Mouse (Mus musculus) forebrain, postnatal 0 days (tissue): ENCODE measurements at regions not wholly inside any gene's neighbourhood (a gene's known extent, or its start where the extent isn't known, plus 50 kb on each side); places are given as distances from the start of the nearest gene placed in this dataset.

Experiments
- ATAC-seq: fragments of 200-750 bp; cut with Nextera tagmentation; 2 replicates; pipeline ENCODE4 v1.8.0; 2017; ENCODE audit warnings: mild to moderate bottlenecking, moderate library complexity
- DNase-seq: peaks from one replicate; pipeline ENCODE4 v3.0.0-alpha.2; 2015
- H3K27ac ChIP-seq: fragments of 300-500 bp; sonication (generic); 2 replicates; pipeline ENCODE4 v1.5.1; 2014; ENCODE audit warnings: low read depth, mild to moderate bottlenecking, antibody characterized with exemption, low read length, moderate library complexity, mixed read lengths
- H3K27me3 ChIP-seq: fragments of 300-500 bp; sonication (generic); 2 replicates; pipeline ENCODE4 v1.6.1; 2014; ENCODE audit warnings: mild to moderate bottlenecking, low read length, mixed read lengths; ENCODE audit not compliant: insufficient read depth
- H3K36me3 ChIP-seq: fragments of 300-500 bp; sonication (generic); 2 replicates; pipeline ENCODE4 v1.6.1; 2014; ENCODE audit warnings: mild to moderate bottlenecking, moderate library complexity; ENCODE audit not compliant: insufficient read depth
- H3K4me1 ChIP-seq: fragments of 300-500 bp; sonication (generic); 2 replicates; pipeline ENCODE4 v1.6.1; 2014; ENCODE audit warnings: antibody characterized with exemption; ENCODE audit not compliant: insufficient read depth
- H3K4me2 ChIP-seq: fragments of 300-500 bp; sonication (generic); 2 replicates; pipeline ENCODE4 v1.6.1; 2014; ENCODE audit warnings: low read depth, mild to moderate bottlenecking, moderate library complexity
- H3K4me3 ChIP-seq: fragments of 300-500 bp; sonication (generic); 2 replicates; pipeline ENCODE4 v1.5.1; 2014; ENCODE audit warnings: low read depth, low read length, mixed read lengths
- H3K9ac ChIP-seq: fragments of 300-500 bp; sonication (generic); 2 replicates; pipeline ENCODE4 v1.6.1; 2014; ENCODE audit warnings: mild to moderate bottlenecking
- H3K9me3 ChIP-seq: fragments of 300-500 bp; sonication (generic); 2 replicates; pipeline ENCODE4 v1.6.1; 2016; ENCODE audit warnings: low read length
- CTCF ChIP-seq: sonication (generic); IDR thresholded peaks from 2 replicates; pipeline ENCODE4 v1.5.1; 2016; ENCODE audit warnings: antibody characterized with exemption, control low read depth, low read depth
- WGBS: fragments of 180-500 bp; shearing (Covaris S2); extraction: QIAGEN DNeasy Blood & Tissue Kit; methylation state at CpG from one replicate; pipeline ENCODE4 v1.1.7; 2014; 5-methylcytosine and 5-hydroxymethylcytosine counted together

GRCm38 (mm10) chr14:101382838-101383237 lies 182.7 kb upstream of the Prr30 start:
- Histone ChIP-seq H3K9me3 (no peaks in the 10 kb centered on the region), H3K4me3 (no peak overlapping the region), H3K4me1 (no peaks in the 10 kb centered on the region), H3K4me2 (no peak overlapping the region), H3K9ac (no peak overlapping the region), H3K27ac (no peak overlapping the region), H3K36me3 (no peaks in the 10 kb centered on the region), H3K27me3 (no peaks in the 10 kb centered on the region)
- ATAC-seq (no peak), DNase-seq (no peak)
- 87% methylated on average over 6 of the region's 6 CpGs for WGBS
- TF ChIP-seq CTCF = no peak

DNA sequence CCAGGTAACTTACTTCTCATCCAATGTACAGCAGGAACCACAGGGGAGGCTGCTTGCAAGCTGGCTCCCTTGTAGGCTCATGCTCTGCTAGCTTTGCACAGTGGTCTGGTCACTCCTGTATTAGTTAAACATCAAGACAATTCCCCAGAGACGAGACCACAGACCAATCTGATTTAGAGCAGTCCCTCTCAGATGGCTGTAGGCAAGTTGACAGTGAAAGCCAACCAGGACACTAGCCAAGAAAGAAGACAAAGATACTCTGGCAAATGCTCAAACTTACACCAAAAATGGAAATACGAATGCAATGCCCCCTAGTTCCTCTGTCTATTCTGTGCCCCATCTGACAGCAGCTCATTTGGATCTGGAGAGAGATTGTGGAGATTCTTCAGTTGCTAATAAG lies 181.8 kb upstream of the Prr30 start:
- no peak for ATAC-seq
- Histone ChIP-seq H3K27me3 (no peaks in the 10 kb centered on the region), H3K4me2 (no peak overlapping the region), H3K4me3 (no peak overlapping the region), H3K9ac (no peak overlapping the region), H3K9me3 (no peaks in the 10 kb centered on the region), H3K36me3 (no peaks in the 10 kb centered on the region), H3K4me1 (no peaks in the 10 kb centered on the region), H3K27ac (no peak overlapping the region)
- DNase-seq = no peak
- TF ChIP-seq CTCF = no peak
- 46% methylated on average over 2 of the region's 2 CpGs for WGBS

DNA sequence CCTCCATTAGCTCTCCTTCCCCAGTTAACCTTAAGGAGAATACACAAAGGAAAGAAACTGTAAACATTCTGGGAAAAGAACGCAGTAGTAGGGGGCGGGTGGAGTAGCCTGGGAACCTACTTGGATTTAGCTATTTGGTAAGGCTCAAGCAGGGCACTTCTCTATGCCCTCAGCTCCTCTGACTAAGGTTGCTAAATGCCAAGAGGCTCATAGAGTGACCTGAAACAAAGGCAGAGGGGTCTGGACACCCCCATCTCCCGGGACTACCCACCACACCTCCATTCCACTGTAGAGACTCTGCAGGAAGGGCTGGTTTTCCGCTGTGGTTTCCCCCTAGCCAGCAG lies 179.5 kb upstream of the Prr30 start:
- no peaks in the 10 kb centered on the region for H3K27me3 ChIP-seq
- H3K36me3 ChIP-seq = no peaks in the 10 kb centered on the region
- H3K4me3 ChIP-seq = peak overlapping the region; percentile 27; the same call in 1 of the 2 replicates
- ATAC-seq (peak; percentile 40), DNase-seq (no peak)
- no peak for TF ChIP-seq CTCF
- H3K27ac ChIP-seq = no peak overlapping the region
- H3K4me2 ChIP-seq = peak overlapping the region; percentile 49
- WGBS = 39% methylated on average over 4 of the region's 4 CpGs
- no peaks in the 10 kb centered on the region for H3K9me3 ChIP-seq
- H3K4me1 ChIP-seq = no peaks in the 10 kb centered on the region
- H3K9ac ChIP-seq = no peak overlapping the region

DNA sequence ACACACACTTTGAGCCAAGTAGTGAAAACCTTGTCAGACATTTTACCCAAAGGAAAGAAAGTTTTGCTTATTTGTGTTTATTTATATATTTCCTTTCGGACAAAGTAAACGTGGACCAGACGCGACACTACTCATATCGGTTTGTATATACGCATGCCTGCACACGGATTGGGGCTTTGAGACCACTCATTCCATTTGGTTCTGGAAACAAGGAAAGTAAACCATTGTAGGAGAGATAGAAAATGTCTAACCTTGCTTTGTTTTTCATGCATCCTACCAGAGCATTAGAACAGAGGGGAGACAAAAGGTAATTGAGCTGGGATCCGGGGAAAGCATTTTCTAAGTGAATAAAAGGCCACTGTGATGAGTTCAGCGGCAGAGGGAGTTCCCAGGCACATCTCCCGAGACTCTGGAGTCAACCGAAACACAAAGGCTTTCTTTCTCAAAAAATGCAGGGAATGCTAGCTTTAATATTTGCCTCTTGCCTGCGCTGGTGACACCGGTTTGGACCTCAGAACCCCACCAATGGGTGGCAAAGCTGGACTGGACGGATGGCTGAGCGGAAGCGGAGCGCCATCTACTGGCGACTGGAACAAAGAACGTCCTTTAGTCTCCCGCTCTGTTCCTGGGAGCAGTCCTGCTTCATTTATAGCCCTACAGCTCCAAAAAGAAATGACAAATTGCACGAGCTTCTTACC lies 179.0 kb upstream of the Prr30 start:
- no peak overlapping the region for H3K27ac ChIP-seq
- H3K4me1 ChIP-seq = no peaks in the 10 kb centered on the region
- H3K36me3 ChIP-seq = no peaks in the 10 kb centered on the region
- peak; percentile 97 for TF ChIP-seq CTCF
- H3K9me3 ChIP-seq = no peaks in the 10 kb centered on the region
- no peaks in the 10 kb centered on the region for H3K27me3 ChIP-seq
- H3K4me2 ChIP-seq = peak overlapping the region; percentile 49
- peak; percentile 93 for DNase-seq
- peak overlapping the region; percentile 27 for H3K4me3 ChIP-seq
- peak overlapping the region; percentile 14 for H3K9ac ChIP-seq
- ATAC-seq = peak; percentile 95
- 13% methylated on average over 21 of the region's 21 CpGs for WGBS

DNA sequence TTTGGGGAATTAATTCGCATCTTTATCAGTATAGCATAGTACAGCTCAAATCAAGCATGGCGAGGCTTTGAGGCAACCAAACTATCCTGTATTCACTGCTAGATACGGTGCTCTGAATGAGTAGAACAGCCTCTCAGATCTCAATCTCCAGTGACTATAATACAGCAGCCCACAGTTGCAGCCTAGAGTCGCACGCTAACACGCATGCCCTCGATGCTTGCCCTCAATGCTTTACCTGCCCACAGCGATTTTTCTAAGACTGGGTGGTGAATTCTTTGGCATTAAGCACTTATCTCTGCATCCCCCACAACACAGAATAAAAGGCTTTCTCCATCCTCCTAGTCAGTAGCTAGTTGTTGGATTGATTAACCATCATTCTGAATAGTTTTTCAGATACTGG lies 178.4 kb upstream of the Prr30 start:
- no peak for ATAC-seq

GRCm38 (mm10) chr14:101376690-101377089 lies 176.6 kb upstream of the Prr30 start:
- H3K27me3 ChIP-seq = no peaks in the 10 kb centered on the region
- no peaks in the 10 kb centered on the region for H3K36me3 ChIP-seq
- 90% methylated on average over 1 of the region's 1 CpGs for WGBS
- H3K4me3 ChIP-seq = no peak overlapping the region
- TF ChIP-seq CTCF = no peak
- ATAC-seq = no peak
- H3K4me2 ChIP-seq = no peak overlapping the region
- H3K9me3 ChIP-seq = no peaks in the 10 kb centered on the region
- no peak for DNase-seq
- no peak overlapping the region for H3K9ac ChIP-seq
- H3K4me1 ChIP-seq = no peaks in the 10 kb centered on the region
- H3K27ac ChIP-seq = no peak overlapping the region

More for the DNA sequence above, 178.4 kb upstream of the Prr30 start:
- Histone ChIP-seq H3K36me3 (no peaks in the 10 kb centered on the region), H3K4me2 (peak overlapping the region; percentile 49), H3K9me3 (no peaks in the 10 kb centered on the region), H3K9ac (no peak overlapping the region), H3K4me1 (no peaks in the 10 kb centered on the region), H3K4me3 (no peak overlapping the region), H3K27ac (no peak overlapping the region), H3K27me3 (no peaks in the 10 kb centered on the region)
- whole genome bisulfite sequencing = 55% methylated on average over 8 of the region's 8 CpGs
- peak; percentile 14 for DNase-seq
- TF ChIP-seq CTCF = no peak

- Histone ChIP-seq H3K27me3 (no peaks in the 10 kb centered on the region), H3K4me2 (no peak overlapping the region), H3K27ac (no peak overlapping the region), H3K9me3 (no peaks in the 10 kb centered on the region), H3K36me3 (no peaks in the 10 kb centered on the region), H3K4me1 (no peaks in the 10 kb centered on the region), H3K4me3 (no peak overlapping the region), H3K9ac (no peak overlapping the region)
- 47% methylated on average over 6 of the region's 6 CpGs for WGBS
- ATAC-seq (no peak), DNase-seq (no peak)
- TF ChIP-seq CTCF = no peak
Measured at GRCm38 (mm10) chr14:101375833-101376232, 175.7 kb upstream of the Prr30 start.
